Mouse (Mus musculus): ENCODE results near the gene Coq5. TPM values are rescaled to one million over a fixed set of nuclear protein-coding genes. Genes with fewer than 3 reads are reported as not detected.

Gene Coq5
- 22.0 TPM for total RNA-seq (2023)

DNA sequence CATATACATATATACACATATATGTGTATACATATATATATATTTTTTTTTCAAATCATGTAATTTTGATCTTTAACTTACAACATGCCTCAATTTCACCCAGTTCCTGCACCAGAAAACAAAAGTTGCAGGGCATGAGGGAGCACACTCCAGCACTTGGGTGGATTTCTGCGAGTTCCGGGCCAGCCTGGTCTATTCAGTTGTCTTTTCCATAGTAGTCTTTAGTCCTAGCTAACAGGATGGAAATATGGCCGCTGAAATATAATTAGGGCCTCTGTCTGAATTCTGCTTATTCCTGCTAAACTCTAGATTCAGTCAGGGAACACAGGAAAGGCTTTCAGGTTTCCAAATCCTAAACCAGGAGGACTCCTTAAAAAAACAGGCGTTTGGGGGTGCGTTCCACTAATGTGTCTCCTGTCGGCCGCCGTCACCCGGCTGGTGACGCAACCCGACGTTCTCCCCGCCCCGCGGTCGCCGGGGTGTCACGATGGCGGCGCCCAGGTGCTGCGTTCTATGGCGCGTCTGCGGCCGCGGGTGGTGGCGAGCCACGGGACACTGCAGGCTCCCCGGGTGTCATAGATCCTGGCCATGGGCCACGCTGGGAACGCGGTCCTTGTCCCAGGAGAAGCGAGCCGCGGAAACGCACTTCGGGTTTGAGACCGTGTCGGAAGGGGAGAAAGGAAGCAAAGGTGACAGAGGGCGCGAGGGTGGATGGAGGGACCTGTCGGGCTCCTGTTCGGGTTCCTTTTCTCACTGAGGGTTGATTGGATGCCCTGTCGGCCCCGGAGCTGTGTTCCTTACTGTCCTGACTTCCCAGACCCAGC, at the start of gene Coq5:
Gene Coq5 (plus strand): TSS at position 441 of the 824 bp plus-strand sequence.

DNA sequence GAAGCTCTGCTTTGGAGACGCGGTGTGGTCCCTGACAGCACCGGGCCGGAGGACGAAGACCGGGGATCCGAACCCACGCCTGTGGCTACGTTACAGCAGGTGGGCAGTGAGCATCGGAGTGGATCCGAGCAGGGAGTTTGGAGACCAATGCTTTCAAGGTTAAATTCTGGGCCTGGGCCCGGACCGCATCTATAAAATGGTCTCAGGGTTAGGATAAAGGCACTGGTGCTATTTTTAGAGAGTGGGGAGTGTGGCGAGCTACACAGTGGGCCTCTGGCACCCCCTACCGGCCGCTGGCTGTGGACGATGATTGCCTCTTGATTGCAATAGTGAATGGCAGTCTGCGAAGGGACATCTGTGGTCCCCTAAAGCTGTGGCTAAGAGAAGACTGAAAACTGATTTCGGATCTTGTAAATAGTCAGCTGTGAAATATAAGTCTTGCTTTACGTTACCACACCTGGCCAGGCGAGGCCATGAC, 43.6 kb upstream of the Coq5 start, which contains the start of gene Pop5:
Gene Pop5 (plus strand): TSS at position 51 of the 478 bp plus-strand sequence.

DNA sequence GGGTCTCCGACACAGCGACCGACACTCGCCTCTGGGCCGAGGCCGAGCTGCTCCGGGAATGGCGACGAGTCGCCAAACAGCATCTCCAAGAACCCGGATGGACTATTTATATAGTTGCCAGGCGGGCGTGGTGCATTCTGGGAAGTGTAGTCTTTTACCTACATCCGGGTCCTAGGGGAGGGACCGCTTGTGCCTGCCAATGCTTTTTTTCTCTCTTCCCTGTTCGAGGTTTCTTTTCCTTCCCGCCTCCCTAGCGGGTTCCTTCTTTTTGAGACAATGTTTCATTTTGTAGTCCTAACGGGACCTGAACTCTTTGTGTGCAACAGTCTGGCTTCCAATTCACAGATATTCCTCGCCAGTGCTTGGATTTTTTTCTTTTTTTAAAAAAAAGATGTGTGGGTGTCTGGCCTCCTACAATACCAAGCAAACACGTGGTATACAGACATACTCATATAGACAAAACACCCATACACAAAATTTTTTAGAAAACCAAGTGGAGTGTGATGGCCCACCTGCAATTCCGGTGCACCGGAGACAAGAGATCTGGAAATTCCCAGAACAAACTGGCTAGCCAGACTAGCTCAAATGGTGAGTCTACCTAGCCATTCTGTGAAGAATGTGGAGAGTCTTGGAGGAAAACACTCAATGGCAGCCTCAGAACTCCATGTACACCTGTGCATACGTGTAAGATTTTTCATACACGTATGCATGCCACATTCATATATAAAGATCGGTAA, 6.5 kb upstream of the Coq5 start, which contains the start of gene Rnf10:
Gene Rnf10 (minus strand): TSS at position 87 of the 737 bp plus-strand sequence.

DNA sequence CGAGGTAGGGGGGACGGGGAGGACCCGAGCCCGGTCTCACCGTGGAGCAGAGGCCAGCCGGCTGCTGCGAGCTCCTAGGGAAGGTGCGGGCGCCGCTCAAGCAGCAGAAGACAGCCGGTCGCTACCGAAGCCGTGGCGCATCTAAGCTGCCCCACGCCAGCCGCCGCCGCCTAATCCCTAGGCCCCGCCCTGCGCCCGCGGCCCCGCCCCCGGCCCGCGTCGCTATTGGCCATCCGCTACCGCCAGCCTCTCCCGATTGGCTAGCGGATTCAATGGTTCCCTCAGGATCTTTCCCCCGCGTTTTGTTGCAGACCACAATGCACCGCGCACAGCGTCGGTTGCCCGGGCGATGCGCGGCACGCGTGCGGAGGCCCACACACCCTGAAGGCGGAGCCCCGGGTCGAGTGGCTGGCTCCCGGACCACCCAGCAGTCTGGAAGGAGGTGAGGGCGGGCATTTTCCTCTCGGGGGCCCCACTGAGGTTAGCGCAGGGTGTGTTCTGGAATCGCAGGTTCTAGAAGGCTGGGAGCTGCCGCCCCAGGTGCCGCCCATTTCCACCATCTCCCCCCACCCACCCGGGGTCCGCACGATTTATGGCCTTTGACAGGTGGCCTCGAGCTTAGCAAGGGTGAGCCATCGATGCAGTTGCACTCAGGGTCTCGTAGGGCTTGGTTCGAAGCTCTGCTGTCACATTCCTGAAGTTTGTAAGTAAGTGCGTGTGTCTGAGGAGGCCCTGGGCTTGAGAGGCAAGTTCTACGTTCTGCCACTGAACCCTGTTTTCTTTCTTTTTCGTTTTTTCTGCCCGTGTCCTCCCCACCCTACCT, 21.5 kb downstream of the Coq5 start, which contains the start of gene Dynll1:
Gene Dynll1 (minus strand): TSS at position 208 of the 823 bp plus-strand sequence.

DNA sequence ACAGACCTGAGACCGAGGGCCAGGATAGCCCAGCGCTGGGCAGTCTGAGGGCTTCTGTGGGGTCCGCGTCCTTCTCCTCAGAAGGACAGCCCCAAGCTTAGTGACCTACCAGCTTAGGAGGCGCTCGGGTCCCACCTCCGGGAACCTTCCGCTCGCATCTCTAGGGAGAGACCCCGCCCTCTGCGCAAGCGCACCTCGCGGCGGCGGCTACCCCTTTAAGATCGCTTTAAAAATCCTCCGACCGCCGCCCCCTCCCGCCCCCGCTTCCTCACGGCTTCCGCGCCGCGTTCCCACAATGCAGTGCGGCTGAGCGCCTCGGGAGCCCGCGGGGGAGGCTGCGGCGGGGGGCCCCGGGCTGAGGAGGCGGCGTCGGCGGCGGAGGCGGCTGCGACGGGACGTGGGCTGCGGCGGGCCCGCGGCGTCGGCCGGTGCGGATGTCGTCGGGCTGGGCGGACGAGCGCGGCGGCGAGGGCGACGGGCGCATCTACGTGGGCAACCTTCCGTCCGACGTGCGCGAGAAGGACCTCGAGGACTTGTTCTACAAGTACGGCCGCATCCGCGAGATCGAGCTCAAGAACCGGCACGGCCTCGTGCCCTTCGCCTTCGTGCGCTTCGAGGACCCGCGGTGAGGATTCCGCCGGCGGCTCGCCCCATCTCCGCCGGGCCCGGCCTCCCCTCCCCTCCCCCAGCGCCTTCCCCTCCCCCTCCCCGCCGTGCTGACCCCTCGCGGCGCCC, 47.6 kb downstream of the Coq5 start, which contains the start of gene Srsf9:
Gene Srsf9 (plus strand): TSS at position 303 of the 735 bp plus-strand sequence.

DNA sequence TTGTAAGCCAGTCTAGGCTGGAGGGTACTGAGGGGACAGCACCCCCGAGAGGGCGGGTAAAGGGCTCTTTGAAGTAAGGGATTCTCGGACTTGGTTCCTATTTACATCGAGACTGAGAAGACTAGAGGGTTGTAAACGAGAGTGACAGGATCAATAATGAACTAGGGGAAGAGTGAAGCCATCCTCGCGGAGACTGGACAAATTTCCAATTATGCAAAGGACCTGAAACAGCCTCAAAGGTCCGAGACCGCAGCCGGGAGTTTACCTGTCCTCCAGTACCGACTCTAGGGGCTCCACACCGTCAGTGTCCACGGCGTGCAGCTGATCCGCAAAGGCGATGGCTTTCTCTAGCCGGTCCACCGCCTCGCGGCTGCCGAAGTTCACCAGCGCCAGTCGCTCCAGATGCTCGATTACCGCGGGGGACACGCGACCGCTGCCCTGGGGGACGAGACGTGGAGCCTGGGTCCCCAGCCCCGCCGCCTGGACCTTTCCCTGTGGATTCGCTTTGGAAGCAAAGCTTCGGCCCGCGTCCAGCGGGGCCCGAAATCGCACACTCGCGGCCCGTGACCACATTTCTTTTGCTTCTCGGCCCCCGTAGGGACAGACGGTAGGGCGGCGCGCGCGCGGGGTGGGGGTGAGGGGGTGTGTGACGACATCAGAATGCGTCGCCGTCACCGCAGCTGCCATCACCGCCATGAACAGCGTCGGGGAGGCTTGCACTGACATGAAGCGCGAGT, 61.3 kb downstream of the Coq5 start, which contains the start of the genes Gatc and Triap1:
Gene Gatc (minus strand): TSS at position 602 of the 737 bp plus-strand sequence.
Gene Triap1 (plus strand): TSS at position 649 of the 737 bp plus-strand sequence.

Other genes with a start within 250 kb of the Coq5 start
- not detected for gene Gm10401, start 181.4 kb upstream of the Coq5 start, total RNA-seq (2023)
- gene Acads, start 160.3 kb upstream of the Coq5 start, total RNA-seq (2023) = 32.1 TPM
- gene Unc119b, start 144.7 kb upstream of the Coq5 start, total RNA-seq (2023) = 24.4 TPM
- 60.0 TPM for gene Mlec, start 121.5 kb upstream of the Coq5 start, total RNA-seq (2023)
- not detected for gene Cabp1, start 85.3 kb upstream of the Coq5 start, total RNA-seq (2023)
- 44.8 TPM for gene Pop5, start 43.8 kb upstream of the Coq5 start, total RNA-seq (2023)
- gene Rnf10, start 6.8 kb upstream of the Coq5 start, total RNA-seq (2023) = 172 TPM
- 224 TPM for gene Dynll1, start 21.3 kb downstream of the Coq5 start, total RNA-seq (2023)
- 35.6 TPM for gene Srsf9, start 47.5 kb downstream of the Coq5 start, total RNA-seq (2023)
- 3.8 TPM for gene Gatc, start 61.5 kb downstream of the Coq5 start, total RNA-seq (2023)
- 14.6 TPM for gene Triap1, start 61.6 kb downstream of the Coq5 start, total RNA-seq (2023)
- gene Cox6a1, start 69.3 kb downstream of the Coq5 start, total RNA-seq (2023) = 203 TPM
- gene Msi1, start 149.9 kb downstream of the Coq5 start, total RNA-seq (2023) = not detected
- gene Pla2g1b, start 186.6 kb downstream of the Coq5 start, total RNA-seq (2023) = not detected
- gene Sirt4, start 205.1 kb downstream of the Coq5 start, total RNA-seq (2023) = 12.0 TPM
- gene Pxn, start 227.0 kb downstream of the Coq5 start, total RNA-seq (2023) = 56.7 TPM

Measured in CD8-positive naive resting alpha-beta T cell, adult 57 days (primary cell).